Mouse (Mus musculus) MEL (cell line): ENCODE measurements around the gene Phospho2. TPM values are rescaled to one million over a fixed set of nuclear protein-coding genes. Genes with fewer than 3 reads are reported as not detected.

Experiments used
- DNase-seq: peaks from one replicate; pipeline ENCODE4 v3.0.0; 2011; ENCODE audit warnings: low read depth, low spot score
- H3K27ac ChIP-seq: 2 replicates; pipeline ENCODE4 v1.5.1; 2012; ENCODE audit warnings: low read depth, mild to moderate bottlenecking, control low read depth, low read length, moderate library complexity; ENCODE audit not compliant: control insufficient read depth
- H3K27me3 ChIP-seq, 2 experiments: fragments of 150-350 bp in 1 of 2; sonication (generic) in 1 of 2; 2 replicates each; pipeline ENCODE4 v1.6.1; 2012; ENCODE audit warnings: low read length in 2 of 2, mild to moderate bottlenecking in 2 of 2, improper control_type of control experiment in 1 of 2, moderate library complexity in 1 of 2; ENCODE audit not compliant: insufficient read depth in 2 of 2, control insufficient read depth in 1 of 2
- H3K36me3 ChIP-seq, 2 experiments: 2 replicates each; pipeline ENCODE4 v1.6.1; 2012 to 2014; ENCODE audit warnings: low read length in 2 of 2, improper control_type of control experiment in 1 of 2, inconsistent platforms in 1 of 2, mild to moderate bottlenecking in 1 of 2; ENCODE audit not compliant: insufficient read depth in 2 of 2, control insufficient read depth in 1 of 2
- H3K4me1 ChIP-seq, 2 experiments: fragments of 150-350 bp in 1 of 2; sonication (generic) in 1 of 2; 2 replicates each; pipeline ENCODE4 v1.6.1; 2012; ENCODE audit warnings: low read length in 2 of 2, improper control_type of control experiment in 1 of 2, mild to moderate bottlenecking in 1 of 2; ENCODE audit not compliant: insufficient read depth in 2 of 2, control insufficient read depth in 1 of 2
- H3K4me3 ChIP-seq, 2 experiments: fragments of 150-350 bp in 1 of 2; sonication (generic) in 1 of 2; 2 replicates each; pipeline ENCODE4 v1.5.1; 2012; ENCODE audit warnings: low read depth in 2 of 2, low read length in 2 of 2, mild to moderate bottlenecking in 2 of 2, moderate library complexity in 2 of 2, control low read depth in 1 of 2, improper control_type of control experiment in 1 of 2; ENCODE audit not compliant: control insufficient read depth in 1 of 2, insufficient read depth in 1 of 2
- H3K79me2 ChIP-seq: 2 replicates; pipeline ENCODE4 v1.6.1; 2012; ENCODE audit warnings: mild to moderate bottlenecking, low read length, moderate library complexity; ENCODE audit not compliant: control insufficient read depth, poor library complexity, insufficient read depth
- H3K9ac ChIP-seq: 2 replicates; pipeline ENCODE4 v1.6.1; 2012; ENCODE audit warnings: low read depth, mild to moderate bottlenecking, control low read depth, low read length, moderate library complexity; ENCODE audit not compliant: control insufficient read depth, poor library complexity, severe bottlenecking
- H3K9me3 ChIP-seq: fragments of 150-350 bp; sonication (generic); replicated peaks from 2 replicates; pipeline ENCODE4 v1.6.1; 2012; ENCODE audit warnings: mild to moderate bottlenecking, low read length, improper control_type of control experiment, moderate library complexity; ENCODE audit not compliant: insufficient read depth
- BHLHE40 ChIP-seq: IDR thresholded peaks from 2 replicates; pipeline ENCODE4 v1.6.1; 2012; ENCODE audit warnings: low read depth, mild to moderate bottlenecking, inconsistent platforms, low read length, improper control_type of control experiment, borderline replicate concordance
- CHD1 ChIP-seq: IDR thresholded peaks from 2 replicates; pipeline ENCODE4 v1.6.1; 2012; ENCODE audit warnings: low read depth, mild to moderate bottlenecking, inconsistent platforms, low read length, improper control_type of control experiment
- CHD2 ChIP-seq: IDR thresholded peaks from 2 replicates; pipeline ENCODE4 v1.6.1; 2011; ENCODE audit warnings: low read length, improper control_type of control experiment
- CTCF ChIP-seq, 3 experiments: IDR thresholded peaks in 2 of 3; conservative IDR thresholded peaks in 1 of 3; 2 replicates each; pipeline ENCODE4 v1.5.1; 2011 to 2012; ENCODE audit warnings: low read length in 3 of 3, low read depth in 2 of 3, mild to moderate bottlenecking in 2 of 3, improper control_type of control experiment in 1 of 3, inconsistent platforms in 1 of 3, mixed read lengths in 1 of 3, moderate library complexity in 1 of 3; ENCODE audit not compliant: control insufficient read depth in 1 of 3, insufficient read depth in 1 of 3, poor library complexity in 1 of 3, severe bottlenecking in 1 of 3
- E2F4 ChIP-seq: IDR thresholded peaks from 2 replicates; pipeline ENCODE4 v1.6.1; 2011; ENCODE audit warnings: low read depth, low read length, improper control_type of control experiment, borderline replicate concordance
- ELF1 ChIP-seq: IDR thresholded peaks from 2 replicates; pipeline ENCODE4 v1.6.1; 2014; ENCODE audit warnings: low read depth, mild to moderate bottlenecking, inconsistent platforms, low read length, improper control_type of control experiment, moderate library complexity
- ETS1 ChIP-seq: IDR thresholded peaks from 2 replicates; pipeline ENCODE4 v1.6.1; 2012; ENCODE audit warnings: low read depth, mild to moderate bottlenecking, inconsistent platforms, low read length, improper control_type of control experiment, moderate library complexity
- GABPA ChIP-seq: IDR thresholded peaks from 2 replicates; pipeline ENCODE4 v1.6.1; 2012; ENCODE audit warnings: low read depth, mild to moderate bottlenecking, inconsistent platforms, low read length, improper control_type of control experiment, moderate library complexity
- GATA1 ChIP-seq: IDR thresholded peaks from 2 replicates; pipeline ENCODE4 v1.6.1; 2011; ENCODE audit warnings: low read depth, low read length, improper control_type of control experiment
- HCFC1 ChIP-seq: IDR thresholded peaks from 2 replicates; pipeline ENCODE4 v1.6.1; 2012; ENCODE audit warnings: low read depth, mild to moderate bottlenecking, inconsistent platforms, low read length, improper control_type of control experiment, moderate library complexity
- MAFK ChIP-seq: IDR thresholded peaks from 2 replicates; pipeline ENCODE4 v1.6.1; 2011; ENCODE audit warnings: low read depth, mild to moderate bottlenecking, low read length, improper control_type of control experiment, borderline replicate concordance
- MAZ ChIP-seq: IDR thresholded peaks from 2 replicates; pipeline ENCODE4 v1.6.1; 2012; ENCODE audit warnings: low read depth, mild to moderate bottlenecking, inconsistent platforms, low read length, improper control_type of control experiment
- MXI1 ChIP-seq: IDR thresholded peaks from 2 replicates; pipeline ENCODE4 v1.6.1; 2011; ENCODE audit warnings: mild to moderate bottlenecking, low read depth, low read length, improper control_type of control experiment
- MYC ChIP-seq: IDR thresholded peaks from 2 replicates; pipeline ENCODE4 v1.6.1; 2011; ENCODE audit warnings: low read depth, mild to moderate bottlenecking, low read length, improper control_type of control experiment, moderate library complexity
- NELFE ChIP-seq: IDR thresholded peaks from 2 replicates; pipeline ENCODE4 v1.6.1; 2011; ENCODE audit warnings: low read depth, low read length, improper control_type of control experiment
- POLR2AphosphoS2 ChIP-seq: IDR thresholded peaks from 2 replicates; pipeline ENCODE4 v1.6.1; 2011; ENCODE audit warnings: low read length, improper control_type of control experiment
- RAD21 ChIP-seq: IDR thresholded peaks from 2 replicates; pipeline ENCODE4 v1.6.1; 2011; ENCODE audit warnings: mild to moderate bottlenecking, low read depth, low read length, improper control_type of control experiment
- SIN3A ChIP-seq: IDR thresholded peaks from 2 replicates; pipeline ENCODE4 v1.6.1; 2012; ENCODE audit warnings: low read length, improper control_type of control experiment, inconsistent platforms
- SMC3 ChIP-seq: IDR thresholded peaks from 2 replicates; pipeline ENCODE4 v1.6.1; 2011; ENCODE audit warnings: low read depth, low read length, improper control_type of control experiment
- TAL1 ChIP-seq: IDR thresholded peaks from 2 replicates; pipeline ENCODE4 v1.6.1; 2012; ENCODE audit warnings: mild to moderate bottlenecking, inconsistent platforms, low read length, moderate library complexity, mixed read lengths
- TCF12 ChIP-seq: IDR thresholded peaks from 2 replicates; pipeline ENCODE4 v1.6.1; 2014; ENCODE audit warnings: low read depth, mild to moderate bottlenecking, inconsistent platforms, low read length, improper control_type of control experiment, moderate library complexity
- UBTF ChIP-seq: IDR thresholded peaks from 2 replicates; pipeline ENCODE4 v1.6.1; 2012; ENCODE audit warnings: low read depth, mild to moderate bottlenecking, inconsistent platforms, low read length, improper control_type of control experiment, moderate library complexity, borderline replicate concordance; ENCODE audit not compliant: insufficient read depth
- USF1 ChIP-seq: IDR thresholded peaks from 2 replicates; pipeline ENCODE4 v1.6.1; 2014; ENCODE audit warnings: low read depth, mild to moderate bottlenecking, inconsistent platforms, low read length, improper control_type of control experiment, moderate library complexity
- USF2 ChIP-seq, 2 experiments: IDR thresholded peaks; 2 replicates each; pipeline ENCODE4 v1.6.1; 2011 to 2012; ENCODE audit warnings: improper control_type of control experiment in 2 of 2, low read length in 2 of 2, borderline replicate concordance in 1 of 2, inconsistent platforms in 1 of 2, low read depth in 1 of 2, mild to moderate bottlenecking in 1 of 2; ENCODE audit not compliant: insufficient read depth in 1 of 2
- ZC3H11A ChIP-seq: IDR thresholded peaks from 2 replicates; pipeline ENCODE4 v1.6.1; 2012; ENCODE audit warnings: low read depth, mild to moderate bottlenecking, inconsistent platforms, low read length, improper control_type of control experiment
- ZKSCAN1 ChIP-seq: IDR thresholded peaks from 2 replicates; pipeline ENCODE4 v1.6.1; 2012; ENCODE audit warnings: low read depth, mild to moderate bottlenecking, inconsistent platforms, low read length, improper control_type of control experiment, moderate library complexity
- ZMIZ1 ChIP-seq: IDR thresholded peaks from 2 replicates; pipeline ENCODE4 v1.6.1; 2012; ENCODE audit warnings: low read depth, mild to moderate bottlenecking, inconsistent platforms, low read length, improper control_type of control experiment, moderate library complexity
- polyA plus RNA-seq, 2 experiments: library from polyadenylated mRNA; stranded (reverse) in 1 of 2; unstranded in 1 of 2; fragments of >175 nt in 1 of 2; fragments of >200 nt in 1 of 2; gene quantifications; 2 replicates each; pipeline versions ENCODE4 v1.2.1 to v1.2.4; 2012; ENCODE audit warnings: low replicate concordance in 2 of 2, low read depth in 1 of 2; ENCODE audit not compliant: insufficient read length in 2 of 2, insufficient read depth in 1 of 2, missing spikeins in 1 of 2
- total RNA-seq: library from RNA; depleted of rRNA; stranded (reverse); fragments of 300-350 nt; gene quantifications from 2 replicates; pipeline ENCODE4 v1.2.3, GENCODE M21; 2012

Phospho2 gene
- total and polyA plus RNA-seq, 3 experiments, result 11.8 to 13.2 TPM; not detected in 1

- Histone ChIP-seq H3K79me2 (no peaks in the 10 kb centered on the region), H3K27ac (no peak overlapping the region), H3K36me3 (no peaks in the 10 kb centered on the region), H3K4me3 (no peak overlapping the region), H3K4me1 (no peaks in the 10 kb centered on the region), H3K9me3 (no peaks in the 10 kb centered on the region), H3K9ac (no peak overlapping the region), H3K27me3 (no peaks in the 10 kb centered on the region)
- no peak for DNase-seq
- no peak for TF ChIP-seq ELF1
- TF ChIP-seq NELFE, result no peak
- no peak for TF ChIP-seq POLR2AphosphoS2
- no peak for TF ChIP-seq GATA1
- TF ChIP-seq CHD2, result no peak
- no peak for TF ChIP-seq CHD1
- TF ChIP-seq CTCF (IDR thresholded peaks at IDR 0.05 in 2 of 3, conservative IDR thresholded peaks at IDR 0.05 in 1 of 3; ENCODE audit: control insufficient read depth in 1 of 3, insufficient read depth in 1 of 3, low read depth in 2 of 3, low read length in 3 of 3, poor library complexity in 1 of 3, severe bottlenecking in 1 of 3), result no peak
- no peak for TF ChIP-seq USF1
- no peak for TF ChIP-seq GABPA
- TF ChIP-seq TAL1, result no peak
- TF ChIP-seq ZKSCAN1, result no peak
- no peak for TF ChIP-seq SIN3A
- TF ChIP-seq BHLHE40, result no peak
- TF ChIP-seq TCF12, result no peak
- no peak for TF ChIP-seq HCFC1
These were observed 26.1 kb upstream of the Phospho2 start for GRCm38 (mm10) chr2:69763340-69763739.

- TF ChIP-seq POLR2AphosphoS2 (no peak), E2F4 (no peak), HCFC1 (no peak), UBTF (no peak)
- H3K4me1 ChIP-seq, result no peaks in the 10 kb centered on the region
- H3K36me3 ChIP-seq, result no peaks in the 10 kb centered on the region
- H3K9me3 ChIP-seq, result no peaks in the 10 kb centered on the region
- no peak overlapping the region for H3K4me3 ChIP-seq
- no peak overlapping the region for H3K9ac ChIP-seq
- no peak for DNase-seq
- no peak overlapping the region for H3K27ac ChIP-seq
- no peaks in the 10 kb centered on the region for H3K79me2 ChIP-seq
- no peaks in the 10 kb centered on the region for H3K27me3 ChIP-seq
These were observed 24.7 kb upstream of the Phospho2 start for GRCm38 (mm10) chr2:69764716-69765115.

GRCm38 (mm10) chr2:69773331-69773730 lies 16.1 kb upstream of the Phospho2 start:
- peaks cover 4 to 5% of the 10 kb centered on the region in 2 experiments; a peak in 3 of 4 replicates for H3K4me1 ChIP-seq
- H3K27ac ChIP-seq, result no peak overlapping the region
- peaks cover 0 to 4% of the 10 kb centered on the region in 2 experiments; a peak in 1 of 4 replicates for H3K36me3 ChIP-seq
- no peaks in the 10 kb centered on the region; the same call in 1 of the 2 replicates for H3K79me2 ChIP-seq
- DNase-seq, result no peak
- H3K27me3 ChIP-seq, result no peaks in the 10 kb centered on the region
- H3K4me3 ChIP-seq, result no peak overlapping the region
- H3K9me3 ChIP-seq, result no peaks in the 10 kb centered on the region
- H3K9ac ChIP-seq, result no peak overlapping the region
- TF ChIP-seq SMC3 (no peak), USF2 (IDR thresholded peaks at IDR 0.05; ENCODE audit: borderline replicate concordance in 1 of 2, insufficient read depth in 1 of 2, low read depth in 1 of 2, low read length in 2 of 2) (no peak), MXI1 (no peak), SIN3A (no peak), ETS1 (no peak), RAD21 (no peak), E2F4 (no peak), ZKSCAN1 (no peak), MAZ (no peak), MYC (no peak), ZMIZ1 (no peak), MAFK (no peak), USF1 (no peak), ZC3H11A (no peak)
